In the genomic region with DNA sequence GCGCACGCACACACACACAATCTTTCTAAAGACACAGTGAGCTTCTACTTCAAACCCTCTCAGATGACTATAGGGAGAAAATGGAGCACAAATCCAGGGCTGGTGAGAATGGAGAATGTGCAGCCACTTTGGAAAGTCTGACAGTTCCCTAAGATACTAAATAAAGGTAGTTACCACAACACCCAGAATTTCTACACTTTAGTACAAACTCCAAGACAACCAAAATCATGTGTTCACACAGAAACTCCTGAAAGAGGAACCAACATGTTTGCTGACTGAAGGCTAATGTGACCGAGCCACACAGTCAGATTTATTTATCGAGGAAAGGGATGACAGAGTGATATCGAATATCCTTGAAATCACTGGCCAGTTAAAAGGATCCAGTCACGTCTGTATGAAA, we compare ENCODE assay signal across 23 mouse cellular contexts. TPM values are rescaled to one million over a fixed set of nuclear protein-coding genes. Genes with fewer than 3 reads are reported as not detected.
"Had no signal": no experiment of that assay in that cellular context is flagged by ENCODE, and none has a peak within 500 bp of the region (broad histone marks: within the 10 kb centered on the region; RNA-seq: fewer than 3 reads in every experiment).

No protein-coding gene starts in this region.

- ATAC-seq: intestine, postnatal 0 days; liver, embryonic 12.5 days; midbrain, embryonic 13.5 days; midbrain, embryonic 16.5 days had no signal

- DNase-seq: kidney, adult 8-10 months; kidney, postnatal 10 days; kidney, postnatal 36 days; layer of hippocampus, postnatal 36 days; lung, adult 18-20 months; thymus, adult 18-20 months; thymus, postnatal 36 days had no signal

- H3K4me1 ChIP-seq: kidney, embryonic 15.5 days; liver, embryonic 12.5 days; liver, embryonic 15.5 days; lung, embryonic 15.5 days; midbrain, embryonic 13.5 days; neural tube, embryonic 13.5 days had no signal

- H3K27me3 ChIP-seq: kidney, embryonic 15.5 days; liver, embryonic 12.5 days; liver, embryonic 15.5 days; lung, embryonic 15.5 days; midbrain, embryonic 13.5 days; neural tube, embryonic 13.5 days had no signal

- H3K27ac ChIP-seq: kidney, embryonic 15.5 days; left cerebral cortex, adult 2 months; liver, embryonic 12.5 days; liver, embryonic 15.5 days; lung, embryonic 15.5 days; midbrain, embryonic 13.5 days; neural tube, embryonic 13.5 days had no signal

- H3K9ac ChIP-seq: kidney, embryonic 15.5 days; liver, embryonic 12.5 days; liver, embryonic 15.5 days; lung, embryonic 15.5 days; midbrain, embryonic 13.5 days; neural tube, embryonic 13.5 days had no signal

- H3K4me3 ChIP-seq: kidney, embryonic 15.5 days; left cerebral cortex, adult 2 months; liver, embryonic 12.5 days; liver, embryonic 15.5 days; lung, embryonic 15.5 days; midbrain, embryonic 13.5 days; myocyte; neural tube, embryonic 13.5 days had no signal

- H3K9me3 ChIP-seq: kidney, embryonic 15.5 days; liver, embryonic 12.5 days; liver, embryonic 15.5 days; lung, embryonic 15.5 days; midbrain, embryonic 13.5 days; neural tube, embryonic 13.5 days had no signal

- H3K4me2 ChIP-seq: kidney, embryonic 15.5 days; liver, embryonic 12.5 days; liver, embryonic 15.5 days; lung, embryonic 15.5 days; midbrain, embryonic 13.5 days; neural tube, embryonic 13.5 days had no signal

- H3K36me3 ChIP-seq: kidney, embryonic 15.5 days; liver, embryonic 12.5 days; liver, embryonic 15.5 days; lung, embryonic 15.5 days; midbrain, embryonic 13.5 days; neural tube, embryonic 13.5 days had no signal

RNA-seq across cellular contexts. Expression of gene Nupl1, which starts 46.2 kb away (rescaled TPM):
- total RNA-seq: layer of hippocampus, postnatal 36 days; left cerebral cortex, adult 2 months; monocyte, adult 5-6 weeks had no signal
- polyA plus RNA-seq: intestine, postnatal 0 days; kidney, embryonic 15.5 days; limb, embryonic 11.5 days; limb, embryonic 14.5 days; liver, embryonic 12.5 days; myocyte; neural tube, embryonic 13.5 days; small intestine, adult 2 months; spleen, adult 2 months; urinary bladder, adult 2 months had no signal
